Mouse (Mus musculus): ENCODE results near the gene Togaram2. TPM values are rescaled to one million over a fixed set of nuclear protein-coding genes. Genes with fewer than 3 reads are reported as not detected.
A peak's percentile ranks its signal among the peaks of the same experiment; 100 is the strongest.

Togaram2 gene
- polyA plus RNA-seq, 1 experiment from 2014 or later: not detected

DNA sequence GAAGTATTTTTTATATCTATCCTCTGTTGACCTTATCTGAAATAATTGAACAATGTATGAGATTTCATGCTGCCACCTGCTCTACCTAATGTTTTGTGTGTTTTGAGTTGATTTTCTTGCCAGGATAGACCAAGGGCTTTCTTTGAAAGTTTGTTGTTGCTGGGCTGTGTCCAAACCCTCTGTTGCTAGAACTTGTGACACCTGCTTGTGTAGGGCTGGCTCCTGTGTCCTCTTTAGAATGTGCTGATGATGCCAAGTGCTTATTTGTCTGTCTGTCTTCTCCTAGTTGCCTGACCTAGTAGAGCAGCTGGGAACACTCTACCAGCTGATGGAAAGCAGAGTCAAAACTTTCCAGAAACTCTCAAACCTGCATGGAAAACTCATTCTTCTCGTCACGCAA, 20.6 kb upstream of the Togaram2 start:
- Histone ChIP-seq H3K27ac (replicated peaks; ENCODE audit: low read depth, low read length) (no peak overlapping the region), H3K4me3 (ENCODE audit: low read depth, low read length) (no peak overlapping the region), H3K36me3 (ENCODE audit: control insufficient read depth, insufficient read depth, low read length) (peaks cover 22% of the 10 kb centered on the region), H3K27me3 (ENCODE audit: control insufficient read depth, insufficient read depth, low read length) (no peaks in the 10 kb centered on the region), H3K4me1 (ENCODE audit: control insufficient read depth, insufficient read depth, low read length) (no peaks in the 10 kb centered on the region), H3K9me3 (ENCODE audit: control insufficient read depth, low read length) (no peaks in the 10 kb centered on the region), H3K9ac (ENCODE audit: low read length) (no peak overlapping the region), H3K4me2 (ENCODE audit: low read depth, severe bottlenecking) (no peak overlapping the region)
- no peak for DNase-seq (ENCODE audit: low spot score)
- no peak for ATAC-seq (ENCODE audit: insufficient number of reproducible peaks, low FRiP score, low TSS enrichment, low read depth)
- WGBS: 96% methylated on average over 2 of the region's 2 CpGs

DNA sequence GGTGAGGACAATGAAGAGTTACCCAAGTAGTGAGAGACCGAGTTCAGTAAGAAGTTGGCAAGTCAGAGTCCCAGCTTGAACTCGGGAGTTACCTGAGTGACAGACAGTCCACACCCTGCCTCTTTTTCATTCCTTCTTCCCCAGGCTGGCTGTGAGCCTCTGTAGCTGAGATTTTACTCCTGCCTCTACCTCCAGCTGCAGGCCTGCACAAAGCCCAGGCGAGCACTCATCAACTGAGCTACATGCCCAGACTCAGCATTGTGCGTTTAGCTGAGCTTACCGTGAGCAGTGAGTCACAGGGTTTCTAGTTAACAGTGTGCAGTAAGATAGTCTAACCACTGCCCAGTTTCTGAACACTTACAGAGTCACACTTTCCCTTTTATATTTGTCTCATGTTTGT, 20.1 kb upstream of the Togaram2 start:
- Histone ChIP-seq H3K9me3 (ENCODE audit: control insufficient read depth, low read length) (no peaks in the 10 kb centered on the region), H3K9ac (ENCODE audit: low read length) (no peak overlapping the region), H3K36me3 (ENCODE audit: control insufficient read depth, insufficient read depth, low read length) (peaks cover 22% of the 10 kb centered on the region), H3K27ac (replicated peaks; ENCODE audit: low read depth, low read length) (no peak overlapping the region), H3K4me2 (ENCODE audit: low read depth, severe bottlenecking) (no peak overlapping the region), H3K4me3 (ENCODE audit: low read depth, low read length) (no peak overlapping the region), H3K27me3 (ENCODE audit: control insufficient read depth, insufficient read depth, low read length) (no peaks in the 10 kb centered on the region), H3K4me1 (ENCODE audit: control insufficient read depth, insufficient read depth, low read length) (no peaks in the 10 kb centered on the region)
- DNase-seq (ENCODE audit: low spot score) (no peak), ATAC-seq (ENCODE audit: insufficient number of reproducible peaks, low FRiP score, low TSS enrichment, low read depth) (no peak)
- 88% methylated on average over 5 of the region's 5 CpGs for WGBS

DNA sequence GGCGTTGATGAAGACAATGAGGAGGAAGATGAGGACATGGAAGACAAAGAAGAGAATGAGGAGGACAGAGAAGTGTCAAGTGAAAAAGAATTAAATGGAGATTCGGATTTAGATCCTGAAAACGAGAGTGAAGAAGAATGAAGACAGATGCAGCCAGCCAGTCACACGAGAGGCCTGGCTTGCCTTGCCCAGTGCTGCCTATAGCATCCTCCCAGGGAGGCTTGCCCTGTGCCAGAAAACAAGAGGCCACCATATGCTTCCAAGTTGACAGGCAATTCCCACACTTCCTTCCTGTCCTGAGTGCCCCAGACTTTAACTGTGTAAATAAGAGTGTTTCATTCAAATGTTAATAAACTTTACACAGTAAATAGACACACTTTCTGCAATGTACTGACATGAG, 15.5 kb upstream of the Togaram2 start:
- no peak for DNase-seq (ENCODE audit: low spot score)
- Histone ChIP-seq H3K4me3 (ENCODE audit: low read depth, low read length) (no peak overlapping the region), H3K9ac (ENCODE audit: low read length) (no peak overlapping the region), H3K36me3 (ENCODE audit: control insufficient read depth, insufficient read depth, low read length) (peaks cover 7% of the 10 kb centered on the region), H3K4me2 (ENCODE audit: low read depth, severe bottlenecking) (no peak overlapping the region), H3K27me3 (ENCODE audit: control insufficient read depth, insufficient read depth, low read length) (no peaks in the 10 kb centered on the region), H3K4me1 (ENCODE audit: control insufficient read depth, insufficient read depth, low read length) (no peaks in the 10 kb centered on the region), H3K9me3 (ENCODE audit: control insufficient read depth, low read length) (no peaks in the 10 kb centered on the region), H3K27ac (replicated peaks; ENCODE audit: low read depth, low read length) (no peak overlapping the region)
- WGBS: 82% methylated on average over 4 of the region's 4 CpGs
- no peak for ATAC-seq (ENCODE audit: insufficient number of reproducible peaks, low FRiP score, low TSS enrichment, low read depth)

DNA sequence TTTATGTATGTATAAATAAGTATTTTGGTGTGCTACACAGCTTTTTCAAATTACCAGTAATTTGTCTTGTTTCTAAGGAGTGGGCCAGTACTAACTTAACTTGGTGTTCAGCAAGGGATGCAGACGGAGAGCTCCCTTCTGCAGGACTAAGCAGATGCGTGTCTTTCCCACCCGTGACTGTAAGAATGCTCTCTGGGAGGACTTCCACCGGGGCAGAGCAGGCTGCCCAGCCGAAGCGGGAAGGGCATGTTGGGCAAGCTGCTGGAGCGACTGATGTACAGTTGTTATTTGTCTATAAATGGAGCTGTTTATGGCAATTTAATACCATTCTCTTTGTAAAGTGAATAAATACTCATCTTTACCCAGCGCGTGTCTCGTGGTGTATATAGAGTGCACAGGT, 14.4 kb upstream of the Togaram2 start:
- no peak overlapping the region for H3K4me3 ChIP-seq (ENCODE audit: low read depth, low read length)
- no peaks in the 10 kb centered on the region for H3K4me1 ChIP-seq (ENCODE audit: control insufficient read depth, insufficient read depth, low read length)
- H3K9me3 ChIP-seq (ENCODE audit: control insufficient read depth, low read length): no peaks in the 10 kb centered on the region
- H3K27me3 ChIP-seq (ENCODE audit: control insufficient read depth, insufficient read depth, low read length): no peaks in the 10 kb centered on the region
- H3K9ac ChIP-seq (ENCODE audit: low read length): no peak overlapping the region
- DNase-seq (ENCODE audit: low spot score) (no peak), ATAC-seq (ENCODE audit: insufficient number of reproducible peaks, low FRiP score, low TSS enrichment, low read depth) (no peak)
- WGBS: 91% methylated on average over 10 of the region's 10 CpGs
- no peak overlapping the region for H3K27ac ChIP-seq (replicated peaks; ENCODE audit: low read depth, low read length)
- H3K36me3 ChIP-seq (ENCODE audit: control insufficient read depth, insufficient read depth, low read length): no peaks in the 10 kb centered on the region; the same call in 1 of the 2 replicates
- no peak overlapping the region for H3K4me2 ChIP-seq (ENCODE audit: low read depth, severe bottlenecking)

DNA sequence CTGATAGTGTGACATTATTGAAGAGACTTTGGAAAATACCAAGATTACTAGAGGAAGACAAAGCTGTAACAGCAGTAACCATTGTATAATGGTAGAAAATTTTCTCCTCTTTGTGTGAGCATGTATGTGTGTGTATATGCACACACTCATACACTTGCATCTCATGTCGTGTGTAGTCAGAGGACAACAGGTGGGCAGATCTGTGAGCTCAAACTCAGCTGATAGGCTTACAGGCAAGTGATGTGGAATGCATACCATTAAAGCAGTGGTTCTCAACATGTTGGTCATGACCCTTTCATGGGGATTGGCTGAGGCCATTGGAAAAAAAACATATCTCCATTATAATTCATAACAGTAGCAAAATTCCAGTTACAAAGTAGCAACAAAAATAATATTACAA, 12.7 kb upstream of the Togaram2 start:
- H3K4me3 ChIP-seq (ENCODE audit: low read depth, low read length): no peak overlapping the region
- DNase-seq (ENCODE audit: low spot score) (no peak), ATAC-seq (ENCODE audit: insufficient number of reproducible peaks, low FRiP score, low TSS enrichment, low read depth) (no peak)
- 56% methylated on average over 1 of the region's 1 CpGs for WGBS
- H3K4me1 ChIP-seq (ENCODE audit: control insufficient read depth, insufficient read depth, low read length): no peaks in the 10 kb centered on the region
- no peaks in the 10 kb centered on the region for H3K27me3 ChIP-seq (ENCODE audit: control insufficient read depth, insufficient read depth, low read length)
- H3K9ac ChIP-seq (ENCODE audit: low read length): no peak overlapping the region
- H3K9me3 ChIP-seq (ENCODE audit: control insufficient read depth, low read length): no peaks in the 10 kb centered on the region
- no peak overlapping the region for H3K4me2 ChIP-seq (ENCODE audit: low read depth, severe bottlenecking)
- H3K27ac ChIP-seq (replicated peaks; ENCODE audit: low read depth, low read length): no peak overlapping the region
- no peaks in the 10 kb centered on the region; the same call in 1 of the 2 replicates for H3K36me3 ChIP-seq (ENCODE audit: control insufficient read depth, insufficient read depth, low read length)

DNA sequence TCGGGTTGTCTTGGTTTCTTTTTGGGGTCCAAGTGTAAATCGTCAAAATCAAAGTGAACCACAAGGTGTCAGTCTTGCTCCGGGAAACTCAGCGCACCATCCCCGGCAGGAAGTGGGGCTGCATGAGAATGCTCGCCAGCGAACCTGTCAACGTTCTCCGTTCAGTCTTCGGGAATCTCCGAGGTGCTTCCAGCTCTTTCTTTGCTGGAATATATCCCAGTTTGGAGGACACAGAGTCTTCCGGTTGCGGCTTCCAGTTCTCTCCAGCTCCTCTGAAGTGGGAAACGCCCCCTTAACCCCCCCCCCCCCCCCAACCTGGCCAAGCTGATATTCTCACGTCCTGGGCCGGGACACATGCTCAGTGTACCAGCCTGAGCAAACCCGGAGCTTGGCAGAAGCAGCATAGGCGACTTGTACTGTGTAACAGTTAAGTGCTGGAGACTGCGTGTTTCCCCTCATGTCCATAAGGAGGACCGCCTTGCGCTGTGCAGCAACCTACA, 10.3 kb upstream of the Togaram2 start:
- H3K27ac ChIP-seq (replicated peaks; ENCODE audit: low read depth, low read length): no peak overlapping the region
- ATAC-seq (ENCODE audit: insufficient number of reproducible peaks, low FRiP score, low TSS enrichment, low read depth): peak; percentile 73
- H3K9me3 ChIP-seq (ENCODE audit: control insufficient read depth, low read length): no peaks in the 10 kb centered on the region
- no peak overlapping the region for H3K9ac ChIP-seq (ENCODE audit: low read length)
- no peaks in the 10 kb centered on the region for H3K36me3 ChIP-seq (ENCODE audit: control insufficient read depth, insufficient read depth, low read length)
- WGBS: 11% methylated on average over 21 of the region's 21 CpGs
- peak; percentile 84 for DNase-seq (ENCODE audit: low spot score)
- H3K4me3 ChIP-seq (ENCODE audit: low read depth, low read length): peak overlapping the region; percentile 20
- H3K4me2 ChIP-seq (ENCODE audit: low read depth, severe bottlenecking): peak overlapping the region; percentile 55
- H3K4me1 ChIP-seq (ENCODE audit: control insufficient read depth, insufficient read depth, low read length): no peaks in the 10 kb centered on the region
- H3K27me3 ChIP-seq (ENCODE audit: control insufficient read depth, insufficient read depth, low read length): no peaks in the 10 kb centered on the region

DNA sequence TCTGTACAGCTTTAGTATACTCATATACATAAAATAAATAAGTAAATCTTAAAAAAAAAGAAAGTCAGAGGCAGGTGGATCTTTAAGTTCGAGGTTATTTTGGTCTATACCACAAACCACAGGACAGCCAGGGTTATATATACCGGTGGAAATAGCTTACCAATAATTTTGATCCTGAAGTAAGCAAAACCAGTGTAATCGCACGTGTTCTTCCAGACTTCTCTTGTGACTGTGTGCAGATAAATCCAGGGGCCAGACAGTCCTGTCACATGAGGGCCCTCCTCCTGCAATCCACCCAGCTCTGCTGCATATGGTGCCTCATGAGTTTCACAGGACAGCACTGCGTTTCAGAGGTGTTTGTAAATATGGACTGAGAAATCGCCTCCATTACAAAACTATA, 9.6 kb upstream of the Togaram2 start:
- 85% methylated on average over 6 of the region's 6 CpGs for WGBS
- no peaks in the 10 kb centered on the region for H3K27me3 ChIP-seq (ENCODE audit: control insufficient read depth, insufficient read depth, low read length)
- H3K9me3 ChIP-seq (ENCODE audit: control insufficient read depth, low read length): no peaks in the 10 kb centered on the region
- no peaks in the 10 kb centered on the region for H3K4me1 ChIP-seq (ENCODE audit: control insufficient read depth, insufficient read depth, low read length)
- H3K4me2 ChIP-seq (ENCODE audit: low read depth, severe bottlenecking): no peak overlapping the region
- ATAC-seq (ENCODE audit: insufficient number of reproducible peaks, low FRiP score, low TSS enrichment, low read depth) (no peak), DNase-seq (ENCODE audit: low spot score) (no peak)
- no peak overlapping the region for H3K4me3 ChIP-seq (ENCODE audit: low read depth, low read length)
- no peaks in the 10 kb centered on the region for H3K36me3 ChIP-seq (ENCODE audit: control insufficient read depth, insufficient read depth, low read length)
- H3K9ac ChIP-seq (ENCODE audit: low read length): no peak overlapping the region
- H3K27ac ChIP-seq (replicated peaks; ENCODE audit: low read depth, low read length): no peak overlapping the region

DNA sequence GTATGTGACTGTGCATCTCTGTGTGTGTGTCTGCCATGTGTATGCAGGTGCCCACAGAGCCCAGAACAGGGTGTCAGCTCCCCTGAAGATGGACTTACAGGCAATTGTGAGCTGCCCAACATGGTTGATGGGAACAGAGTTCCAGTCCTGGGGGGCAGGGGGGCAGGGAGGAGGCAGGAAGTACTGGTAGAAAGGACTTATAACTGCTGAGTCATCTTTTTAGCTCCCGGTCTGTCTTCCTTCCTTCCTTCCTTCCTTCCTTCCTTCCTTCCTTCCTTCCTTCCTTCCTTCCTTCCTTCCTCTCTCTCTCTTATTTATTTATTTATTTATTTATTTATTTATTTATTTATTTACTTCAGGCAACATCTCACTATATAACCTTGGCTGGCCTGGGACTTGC, 8.9 kb upstream of the Togaram2 start:
- H3K9me3 ChIP-seq (ENCODE audit: control insufficient read depth, low read length): no peaks in the 10 kb centered on the region
- DNase-seq (ENCODE audit: low spot score): no peak
- no peak for ATAC-seq (ENCODE audit: insufficient number of reproducible peaks, low FRiP score, low TSS enrichment, low read depth)
- 71% methylated on average over 1 of the region's 1 CpGs for WGBS
- H3K36me3 ChIP-seq (ENCODE audit: control insufficient read depth, insufficient read depth, low read length): no peaks in the 10 kb centered on the region
- H3K27me3 ChIP-seq (ENCODE audit: control insufficient read depth, insufficient read depth, low read length): no peaks in the 10 kb centered on the region
- H3K9ac ChIP-seq (ENCODE audit: low read length): no peak overlapping the region
- no peaks in the 10 kb centered on the region for H3K4me1 ChIP-seq (ENCODE audit: control insufficient read depth, insufficient read depth, low read length)
- H3K4me3 ChIP-seq (ENCODE audit: low read depth, low read length): no peak overlapping the region
- no peak overlapping the region for H3K27ac ChIP-seq (replicated peaks; ENCODE audit: low read depth, low read length)
- H3K4me2 ChIP-seq (ENCODE audit: low read depth, severe bottlenecking): no peak overlapping the region

DNA sequence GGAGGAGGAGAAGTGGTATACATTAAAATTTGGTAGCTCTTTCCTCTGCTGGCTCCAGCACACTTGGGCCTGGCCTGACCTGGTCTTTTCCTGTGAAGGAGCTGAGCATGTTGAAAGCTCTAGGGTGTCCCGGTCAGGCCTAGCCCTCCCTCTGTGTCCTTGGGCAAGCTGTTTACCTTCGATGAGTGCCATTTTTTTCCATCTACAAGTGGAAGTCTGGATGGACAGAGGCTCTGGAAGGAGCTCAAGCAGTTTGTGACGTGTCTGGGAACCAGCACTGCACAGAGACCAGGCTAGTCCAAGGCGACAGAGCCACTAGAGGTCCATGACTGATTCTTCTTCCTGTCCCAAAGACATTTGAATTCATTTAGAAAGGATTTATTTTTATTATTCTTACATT, 7.9 kb upstream of the Togaram2 start:
- 76% methylated on average over 4 of the region's 4 CpGs for WGBS
- Histone ChIP-seq H3K4me1 (ENCODE audit: control insufficient read depth, insufficient read depth, low read length) (no peaks in the 10 kb centered on the region), H3K27me3 (ENCODE audit: control insufficient read depth, insufficient read depth, low read length) (no peaks in the 10 kb centered on the region), H3K9ac (ENCODE audit: low read length) (no peak overlapping the region), H3K9me3 (ENCODE audit: control insufficient read depth, low read length) (no peaks in the 10 kb centered on the region), H3K4me3 (ENCODE audit: low read depth, low read length) (no peak overlapping the region), H3K27ac (replicated peaks; ENCODE audit: low read depth, low read length) (no peak overlapping the region), H3K36me3 (ENCODE audit: control insufficient read depth, insufficient read depth, low read length) (no peaks in the 10 kb centered on the region), H3K4me2 (ENCODE audit: low read depth, severe bottlenecking) (no peak overlapping the region)
- ATAC-seq (ENCODE audit: insufficient number of reproducible peaks, low FRiP score, low TSS enrichment, low read depth): no peak
- no peak for DNase-seq (ENCODE audit: low spot score)

All from limb, embryonic 11.5 days (tissue).